23 mouse cellular contexts compared by ENCODE assay signal in genomic region chr1:167760307-167760706, GRCm38 (mm10).
"Had no signal": no experiment of that assay in that cellular context is flagged by ENCODE, and none has a peak within 500 bp of the region (broad histone marks: within the 10 kb centered on the region; RNA-seq: fewer than 3 reads in every experiment).

No protein-coding gene starts in this region.

- H3K27ac ChIP-seq: gastrocnemius, adult 2 months; heart, embryonic 10.5 days; hindbrain, embryonic 13.5 days; intestine, embryonic 15.5 days; limb, embryonic 12.5 days; liver, embryonic 13.5 days had no signal

- H3K9ac ChIP-seq: heart, embryonic 12.5 days; hindbrain, embryonic 13.5 days; intestine, embryonic 15.5 days; limb, embryonic 12.5 days; liver, embryonic 13.5 days had no signal

- H3K4me3 ChIP-seq: gastrocnemius, adult 2 months; heart, embryonic 10.5 days; heart, embryonic 12.5 days; hindbrain, embryonic 13.5 days; intestine, embryonic 15.5 days; limb, embryonic 12.5 days; liver, embryonic 13.5 days had no signal

- H3K4me2 ChIP-seq: heart, embryonic 12.5 days; hindbrain, embryonic 13.5 days; intestine, embryonic 15.5 days; limb, embryonic 12.5 days; liver, embryonic 13.5 days had no signal

- DNase-seq: gastrocnemius, adult 2 months; gastrocnemius, postnatal 10 days; gastrocnemius, postnatal 25 days; heart, adult 18-20 months; heart, postnatal 10 days; heart, postnatal 4 days; kidney, adult 18-20 months; kidney, adult 8-10 months; kidney, postnatal 10 days; kidney, postnatal 36 days; layer of hippocampus, adult 9-11 months; layer of hippocampus, postnatal 36 days; left cerebral cortex, postnatal 4 days; liver, embryonic 13.5 days; lung, adult 18-20 months had no signal

- H3K36me3 ChIP-seq: heart, embryonic 10.5 days; heart, embryonic 12.5 days; hindbrain, embryonic 13.5 days; intestine, embryonic 15.5 days; limb, embryonic 12.5 days; liver, embryonic 13.5 days had no signal

- H3K9me3 ChIP-seq: heart, embryonic 10.5 days; heart, embryonic 12.5 days; hindbrain, embryonic 13.5 days; intestine, embryonic 15.5 days; limb, embryonic 12.5 days; liver, embryonic 13.5 days had no signal

- H3K4me1 ChIP-seq: heart, embryonic 12.5 days; intestine, embryonic 15.5 days; liver, embryonic 13.5 days had no signal

- ATAC-seq: hindbrain, embryonic 16.5 days; inflammation-experienced regulatory T-cells, adult 6 months; intestine, embryonic 15.5 days; intestine, postnatal 0 days had no signal

- H3K27me3 ChIP-seq: intestine, embryonic 15.5 days; liver, embryonic 13.5 days had no signal
